Comparison of ENCODE assay signal across 8 mouse cellular contexts in genomic region chr4:149098571-149098970, GRCm38 (mm10). TPM values are rescaled to one million over a fixed set of nuclear protein-coding genes. Genes with fewer than 3 reads are reported as not detected.
A peak's percentile ranks its signal among the peaks of the same experiment; 100 is the strongest.
DNase-seq lines count a peak whose midpoint lies in the region; ATAC-seq and TF ChIP-seq lines count a peak whose summit lies in the region.

No protein-coding gene starts in this region.

- TF ChIP-seq CTCF in testis, adult 2 months (IDR thresholded peaks at IDR 0.05; ENCODE audit: control insufficient read depth, insufficient read depth, insufficient replicate concordance, low read depth, low read length), result no peak
- TF ChIP-seq CTCF in stomach, postnatal 0 days (IDR thresholded peaks at IDR 0.05; ENCODE audit: low read depth), result no peak

- peak; percentile 17 for DNase-seq in embryo, embryonic 10.5 days (ENCODE audit: low spot score)
- no peak for DNase-seq in embryo, embryonic 11 days
- DNase-seq in testis, postnatal 10 days (ENCODE audit: low spot score), result no peak
- DNase-seq in stomach, postnatal 0 days (ENCODE audit: low spot score), result no peak
- no peak for DNase-seq in left cerebral cortex, adult 11 months (ENCODE audit: low spot score)

- no peaks in the 10 kb centered on the region for H3K9me3 ChIP-seq in liver, embryonic 12.5 days (replicated peaks)
- no peaks in the 10 kb centered on the region for H3K9me3 ChIP-seq in stomach, postnatal 0 days (ENCODE audit: control insufficient read depth, low read length)

- no peaks in the 10 kb centered on the region for H3K36me3 ChIP-seq in testis, adult 2 months (ENCODE audit: control insufficient read depth, insufficient read depth, low read length)
- H3K36me3 ChIP-seq in liver, embryonic 12.5 days, result peaks cover 11% of the 10 kb centered on the region
- no peaks in the 10 kb centered on the region for H3K36me3 ChIP-seq in stomach, postnatal 0 days (ENCODE audit: control insufficient read depth, insufficient read depth, low read length)

- peak overlapping the region; percentile 51; the same call in 1 of the 2 replicates for H3K27ac ChIP-seq in testis, adult 2 months (ENCODE audit: control insufficient read depth, insufficient read depth, low read depth, low read length)
- peak overlapping the region; percentile 52 for H3K27ac ChIP-seq in liver, embryonic 12.5 days
- H3K27ac ChIP-seq in stomach, postnatal 0 days (replicated peaks), result no peak overlapping the region

- no peaks in the 10 kb centered on the region for H3K27me3 ChIP-seq in testis, adult 2 months (ENCODE audit: control insufficient read depth, insufficient read depth, low read length)
- no peaks in the 10 kb centered on the region for H3K27me3 ChIP-seq in liver, embryonic 12.5 days (replicated peaks)
- no peaks in the 10 kb centered on the region for H3K27me3 ChIP-seq in stomach, postnatal 0 days (ENCODE audit: control insufficient read depth, insufficient read depth, low read length)

- peak overlapping the region; percentile 88 for H3K4me2 ChIP-seq in liver, embryonic 12.5 days
- peak overlapping the region; percentile 87 for H3K4me2 ChIP-seq in stomach, postnatal 0 days (replicated peaks; ENCODE audit: low read depth)

- no peak for ATAC-seq in liver, embryonic 12.5 days
- ATAC-seq in stomach, postnatal 0 days (ENCODE audit: low FRiP score, low TSS enrichment), result no peak
- no peak for ATAC-seq in erythroid progenitor cell, adult 5-6 weeks (replicated peaks; ENCODE audit: low FRiP score, poor library complexity, severe bottlenecking)

- TF ChIP-seq POLR2A in testis, adult 2 months (IDR thresholded peaks at IDR 0.05; ENCODE audit: control insufficient read depth, low read depth, low read length), result no peak

- TF ChIP-seq EP300 in stomach, postnatal 0 days (optimal IDR thresholded peaks at IDR 0.05), result no peak

- H3K4me3 ChIP-seq in testis, adult 2 months (ENCODE audit: control insufficient read depth, low read depth, low read length), result peak overlapping the region; percentile 94
- H3K4me3 ChIP-seq in liver, embryonic 12.5 days, result peak overlapping the region; percentile 97
- peak overlapping the region; percentile 97 for H3K4me3 ChIP-seq in stomach, postnatal 0 days (ENCODE audit: low read depth, low read length)

- 8% methylated on average over 11 of the region's 11 CpGs for WGBS in liver, embryonic 12.5 days (ENCODE audit: insufficient replicate concordance)
- 9% methylated on average over 11 of the region's 11 CpGs for WGBS in stomach, postnatal 0 days

- H3K9ac ChIP-seq in liver, embryonic 12.5 days, result peak overlapping the region; percentile 92
- H3K9ac ChIP-seq in stomach, postnatal 0 days (ENCODE audit: low read length), result peak overlapping the region; percentile 89

- H3K4me1 ChIP-seq in testis, adult 2 months (ENCODE audit: control insufficient read depth, insufficient read depth, low read length), result peaks cover 5% of the 10 kb centered on the region
- peaks cover 38% of the 10 kb centered on the region for H3K4me1 ChIP-seq in liver, embryonic 12.5 days
- H3K4me1 ChIP-seq in stomach, postnatal 0 days (replicated peaks; ENCODE audit: control insufficient read depth, insufficient read depth), result peaks cover 7% of the 10 kb centered on the region; the same call in 1 of the 2 replicates

RNA-seq across cellular contexts. Expression of gene Pex14, which starts 1.1 kb away (rescaled TPM):
- polyA plus RNA-seq in testis, adult 2 months (2012; rRNA removed), result 20.5 and 22.9 TPM in 2 replicates
- 31.8 and 34.7 TPM in 2 replicates for polyA plus RNA-seq in liver, embryonic 12.5 days (2016; fragmentation: Nextera tagmentation; extraction: Ambion mirVana)
- polyA plus RNA-seq in stomach, postnatal 0 days (2015; fragmentation: Nextera tagmentation; extraction: Ambion mirVana), result 39.7 and 42.9 TPM in 2 replicates
- 3.2 and 5.4 TPM in 2 replicates for total RNA-seq in erythroid progenitor cell, adult 5-6 weeks (2015; ENCODE audit: low replicate concordance)
- total RNA-seq in erythroid progenitor cell, adult 5-6 weeks (2017; ENCODE audit: low replicate concordance), result 0.91 and 3.0 TPM in 2 replicates

RNA-seq across cellular contexts. Expression of gene Dffa, which starts 5.4 kb away (rescaled TPM):
- 7.4 and 8.2 TPM in 2 replicates for polyA plus RNA-seq in testis, adult 2 months (2012; rRNA removed)
- 24.4 and 25.3 TPM in 2 replicates for polyA plus RNA-seq in liver, embryonic 12.5 days (2016; fragmentation: Nextera tagmentation; extraction: Ambion mirVana)
- 20.1 and 21.7 TPM in 2 replicates for polyA plus RNA-seq in stomach, postnatal 0 days (2015; fragmentation: Nextera tagmentation; extraction: Ambion mirVana)
- total RNA-seq in erythroid progenitor cell, adult 5-6 weeks (2015; ENCODE audit: low replicate concordance), result 1.8 and 10.5 TPM in 2 replicates
- total RNA-seq in erythroid progenitor cell, adult 5-6 weeks (2017; ENCODE audit: low replicate concordance), result 3.0 and 4.2 TPM in 2 replicates

RNA-seq across cellular contexts. Expression of gene Cort, which starts 28.0 kb away (rescaled TPM):
- not detected in 2 replicates for polyA plus RNA-seq in testis, adult 2 months (2012; rRNA removed)
- polyA plus RNA-seq in liver, embryonic 12.5 days (2016; fragmentation: Nextera tagmentation; extraction: Ambion mirVana), result 0.35 TPM in 1 of 2 replicates, not detected in the other
- polyA plus RNA-seq in stomach, postnatal 0 days (2015; fragmentation: Nextera tagmentation; extraction: Ambion mirVana), result not detected in 2 replicates
- not detected in 2 replicates for total RNA-seq in erythroid progenitor cell, adult 5-6 weeks (2015; ENCODE audit: low replicate concordance)
- not detected in 2 replicates for total RNA-seq in erythroid progenitor cell, adult 5-6 weeks (2017; ENCODE audit: low replicate concordance)

RNA-seq across cellular contexts. Expression of gene Cenps, which starts 38.9 kb away (rescaled TPM):
- polyA plus RNA-seq in testis, adult 2 months (2012; rRNA removed), result 10.3 and 12.2 TPM in 2 replicates
- 23.2 and 25.9 TPM in 2 replicates for polyA plus RNA-seq in liver, embryonic 12.5 days (2016; fragmentation: Nextera tagmentation; extraction: Ambion mirVana)
- 10.6 and 11.5 TPM in 2 replicates for polyA plus RNA-seq in stomach, postnatal 0 days (2015; fragmentation: Nextera tagmentation; extraction: Ambion mirVana)
- total RNA-seq in erythroid progenitor cell, adult 5-6 weeks (2015; ENCODE audit: low replicate concordance), result 6.1 and 9.6 TPM in 2 replicates
- 6.9 and 44.3 TPM in 2 replicates for total RNA-seq in erythroid progenitor cell, adult 5-6 weeks (2017; ENCODE audit: low replicate concordance)
